Mouse (Mus musculus) gastrocnemius, adult 2 months (tissue): ENCODE data around the gene Glis2. TPM values are rescaled to one million over a fixed set of nuclear protein-coding genes. Genes with fewer than 3 reads are reported as not detected.

Experiments used
- DNase-seq: peaks from one replicate; pipeline ENCODE4 v3.0.0; 2022
- H3K27ac ChIP-seq: fragments of 200-600 bp; 2 replicates; pipeline ENCODE4 v1.8.1; 2022; ENCODE audit warnings: mild to moderate bottlenecking
- H3K4me3 ChIP-seq: fragments of 200-600 bp; 2 replicates; pipeline ENCODE4 v1.8.1; 2022; ENCODE audit warnings: mild to moderate bottlenecking, moderate library complexity
- CTCF ChIP-seq: fragments of 200-600 bp; IDR thresholded peaks from 2 replicates; pipeline ENCODE4 v1.8.1; 2022; ENCODE audit warnings: antibody characterized with exemption, mild to moderate bottlenecking, moderate library complexity
- intact Hi-C: fragments of 180-260 bp; cut with DNase I; formaldehyde crosslinking; loops from one replicate; pipeline ENCODE4 v1.15.1; 2025
- total RNA-seq, 2 experiments: library from RNA; stranded (reverse); gene quantifications; 2 replicates each; pipeline ENCODE4 v1.2.3; 2021

Gene Glis2
- total RNA-seq, 2 experiments from 2014 or later: 5.2 to 6.9 TPM

- intact Hi-C loops: no loop called here
- Histone ChIP-seq H3K4me3 (no peak overlapping the region), H3K27ac (no peak overlapping the region)
- DNase-seq: no peak
- TF ChIP-seq CTCF: no peak
These were observed 41.2 kb downstream of the Glis2 start for GRCm38 (mm10) chr16:4635760-4636159.

- Histone ChIP-seq H3K27ac (no peak overlapping the region), H3K4me3 (no peak overlapping the region)
- intact Hi-C loops: no loop called here
- DNase-seq: no peak
- TF ChIP-seq CTCF: no peak
These were observed 44.4 kb downstream of the Glis2 start for GRCm38 (mm10) chr16:4638891-4639390.

GRCm38 (mm10) chr16:4639831-4640237 is 45.3 kb downstream of the Glis2 start, which contains the start of the genes Vasn and Dnaja3:
TSS of gene Vasn (plus strand) at chr16:4639941.
TSS of gene Dnaja3 (plus strand) at chr16:4639989.
- no peak for TF ChIP-seq CTCF
- peak; percentile 93 for DNase-seq
- intact Hi-C loops: no loop called here
- Histone ChIP-seq H3K27ac (peak within 1 kb of the TSS; percentile 91), H3K4me3 (peak within 1 kb of the TSS; percentile 84)

GRCm38 (mm10) chr16:4640267-4641005 is 45.9 kb downstream of the Glis2 start:
- no peak for DNase-seq
- H3K4me3 ChIP-seq: peak overlapping the region; percentile 84
- intact Hi-C loops: no loop called here
- peak overlapping the region; percentile 91 for H3K27ac ChIP-seq
- no peak for TF ChIP-seq CTCF

GRCm38 (mm10) chr16:4641119-4641838 is 46.8 kb downstream of the Glis2 start:
- DNase-seq: no peak
- H3K27ac ChIP-seq: peak overlapping the region; percentile 91
- peak overlapping the region; percentile 84 for H3K4me3 ChIP-seq
- intact Hi-C loops: no loop called here
- TF ChIP-seq CTCF: no peak

GRCm38 (mm10) chr16:4642190-4642589 is 47.7 kb downstream of the Glis2 start:
- DNase-seq: peak; percentile 62
- Histone ChIP-seq H3K27ac (peak overlapping the region; percentile 80), H3K4me3 (peak overlapping the region; percentile 61)
- TF ChIP-seq CTCF: no peak
- intact Hi-C loops: no loop called here

GRCm38 (mm10) chr16:4642937-4643336 is 48.4 kb downstream of the Glis2 start:
- intact Hi-C loops: no loop called here
- peak overlapping the region; percentile 61 for H3K4me3 ChIP-seq
- H3K27ac ChIP-seq: peak overlapping the region; percentile 80
- no peak for DNase-seq
- no peak for TF ChIP-seq CTCF

GRCm38 (mm10) chr16:4643670-4644419 is 49.3 kb downstream of the Glis2 start:
- DNase-seq: peak; percentile 95
- Histone ChIP-seq H3K27ac (peak overlapping the region; percentile 80), H3K4me3 (peak overlapping the region; percentile 61)
- intact Hi-C loops: no loop called here
- TF ChIP-seq CTCF: no peak

GRCm38 (mm10) chr16:4645867-4646266 is 51.4 kb downstream of the Glis2 start:
- no peak for TF ChIP-seq CTCF
- Histone ChIP-seq H3K27ac (peak overlapping the region; percentile 78), H3K4me3 (no peak overlapping the region)
- peak; percentile 12 for DNase-seq
- intact Hi-C loops: no loop called here

- Histone ChIP-seq H3K4me3 (peak overlapping the region; percentile 54), H3K27ac (peak overlapping the region; percentile 78)
- intact Hi-C loops: no loop called here
- peak; percentile 17 for DNase-seq
- TF ChIP-seq CTCF: no peak
These were observed 52.3 kb downstream of the Glis2 start for GRCm38 (mm10) chr16:4646831-4647230.

- TF ChIP-seq CTCF: no peak
- Histone ChIP-seq H3K4me3 (peak overlapping the region; percentile 54), H3K27ac (peak overlapping the region; percentile 78)
- peak; percentile 84 for DNase-seq
- intact Hi-C loops: no loop called here
These were observed 53.2 kb downstream of the Glis2 start for GRCm38 (mm10) chr16:4647651-4648141.

GRCm38 (mm10) chr16:4648416-4649023 is 54.0 kb downstream of the Glis2 start:
- H3K27ac ChIP-seq: peak overlapping the region; percentile 78
- TF ChIP-seq CTCF: no peak
- DNase-seq: peak; percentile 55
- intact Hi-C loops: no loop called here
- H3K4me3 ChIP-seq: peak overlapping the region; percentile 54
